Mouse (Mus musculus) lung, postnatal 0 days (tissue): ENCODE measurements around the gene Hivep2. TPM values are rescaled to one million over a fixed set of nuclear protein-coding genes. Genes with fewer than 3 reads are reported as not detected.

Experiments
- ATAC-seq: fragments of 200-750 bp; cut with Nextera tagmentation; 2 replicates; pipeline ENCODE4 v1.8.0; 2017; ENCODE audit warnings: moderate library complexity
- DNase-seq: peaks from one replicate; pipeline ENCODE4 v3.0.0-alpha.2; 2016; ENCODE audit warnings: low spot score
- H3K27ac ChIP-seq: fragments of 300-500 bp; sonication (generic); 2 replicates; pipeline ENCODE4 v1.5.1; 2014; ENCODE audit warnings: antibody characterized with exemption, mild to moderate bottlenecking, low read length, mixed read lengths
- H3K27me3 ChIP-seq: fragments of 300-500 bp; sonication (generic); replicated peaks from 2 replicates; pipeline ENCODE4 v1.6.1; 2014; ENCODE audit warnings: low read length, mixed read lengths; ENCODE audit not compliant: insufficient read depth
- H3K36me3 ChIP-seq: fragments of 300-500 bp; sonication (generic); 2 replicates; pipeline ENCODE4 v1.6.1; 2014; ENCODE audit warnings: low read length, mixed read lengths; ENCODE audit not compliant: insufficient read depth
- H3K4me1 ChIP-seq: fragments of 300-500 bp; sonication (generic); 2 replicates; pipeline ENCODE4 v1.6.1; 2014; ENCODE audit warnings: antibody characterized with exemption, low read depth, low read length, mixed read lengths; ENCODE audit not compliant: insufficient read depth
- H3K4me2 ChIP-seq: fragments of 300-500 bp; sonication (generic); replicated peaks from 2 replicates; pipeline ENCODE4 v1.6.1; 2014; ENCODE audit warnings: low read depth, mild to moderate bottlenecking, low read length, moderate library complexity, mixed read lengths
- H3K4me3 ChIP-seq: fragments of 300-500 bp; sonication (generic); 2 replicates; pipeline ENCODE4 v1.5.1; 2014; ENCODE audit warnings: low read depth, low read length
- H3K9ac ChIP-seq: fragments of 300-500 bp; sonication (generic); replicated peaks from 2 replicates; pipeline ENCODE4 v1.6.1; 2014; ENCODE audit warnings: low read depth, mild to moderate bottlenecking
- H3K9me3 ChIP-seq: fragments of 300-500 bp; sonication (generic); 2 replicates; pipeline ENCODE4 v1.6.1; 2016; ENCODE audit warnings: low read length, mixed read lengths
- CTCF ChIP-seq: IDR thresholded peaks from 2 replicates; pipeline ENCODE4 v1.5.1; 2016; ENCODE audit warnings: antibody characterized with exemption, mild to moderate bottlenecking
- EP300 ChIP-seq: IDR thresholded peaks from 2 replicates; pipeline ENCODE4 v1.6.1; 2016; ENCODE audit warnings: antibody characterized with exemption, mild to moderate bottlenecking, control low read depth
- WGBS: fragments of 180-500 bp; shearing (Covaris S2); extraction: QIAGEN DNeasy Blood & Tissue Kit; methylation state at CpG from one replicate; pipeline ENCODE4 v1.1.7; 2014; 5-methylcytosine and 5-hydroxymethylcytosine counted together
- polyA plus RNA-seq: library from polyadenylated mRNA; unstranded; fragments of >200 nt; fragmentation: Nextera tagmentation; extraction: Ambion mirVana; gene quantifications from 2 replicates; pipeline ENCODE4 v1.2.1, GENCODE M21; 2015

Gene Hivep2
- polyA plus RNA-seq: 4.5 and 6.2 TPM in 2 replicates

DNA sequence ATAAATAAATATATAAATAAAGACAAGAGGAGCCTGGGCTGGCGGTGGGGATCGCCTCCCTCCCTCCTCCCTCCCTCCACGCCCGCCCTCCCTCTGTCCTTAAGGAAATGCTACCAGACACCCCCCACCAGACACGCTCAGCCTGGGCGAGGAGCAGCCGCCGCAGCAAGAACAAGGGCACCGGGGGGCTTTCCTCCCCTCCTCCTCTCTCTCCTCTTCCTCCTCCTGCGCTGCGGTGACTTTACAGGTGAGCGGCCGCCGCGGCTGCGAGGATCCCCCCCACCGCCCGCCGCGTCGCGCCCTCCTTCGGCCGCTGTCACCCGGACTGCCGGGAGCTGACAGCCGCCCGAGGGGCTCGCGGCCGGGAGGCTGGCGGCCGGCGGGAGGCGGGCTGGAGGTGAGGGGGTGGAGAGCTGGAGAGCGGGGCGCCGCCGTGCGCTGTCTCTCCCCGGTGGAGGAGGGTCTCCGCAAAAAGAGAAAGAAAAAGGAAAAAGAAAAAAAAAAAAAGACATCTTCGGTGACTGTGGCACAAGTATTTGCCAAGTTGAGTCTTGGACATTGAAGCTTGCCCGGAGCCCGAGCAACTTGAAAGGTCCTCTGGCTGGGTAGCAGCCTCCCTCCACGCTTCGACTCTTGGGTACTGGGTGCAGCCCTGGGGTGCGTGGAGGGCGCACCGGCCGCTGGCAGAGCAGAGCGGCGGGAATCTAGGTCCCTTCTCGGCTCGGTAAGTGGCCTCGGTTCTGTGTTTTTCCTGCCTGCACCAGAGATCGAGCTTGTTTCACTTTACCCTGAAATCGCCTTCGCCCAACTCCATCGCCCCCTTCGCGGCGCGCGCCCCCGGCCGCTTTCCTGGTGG, at the start of gene Hivep2:
Gene Hivep2, plus strand, starts transcription at position 102 of the 856 bp plus-strand sequence.
- under 1% methylated on average over 54 of the region's 67 CpGs for WGBS
- Histone ChIP-seq H3K4me1 (no peaks in the 10 kb centered on the region), H3K9ac (peak within 1 kb of the TSS; percentile 92), H3K27me3 (no peaks in the 10 kb centered on the region), H3K9me3 (no peaks in the 10 kb centered on the region), H3K4me3 (peak within 1 kb of the TSS; percentile 95), H3K36me3 (no peaks in the 10 kb centered on the region), H3K4me2 (peak within 1 kb of the TSS; percentile 95), H3K27ac (peak within 1 kb of the TSS; percentile 99)
- ATAC-seq (peak; percentile 34), DNase-seq (peak; percentile 76)
- TF ChIP-seq CTCF: peak; percentile 28
- TF ChIP-seq EP300: no peak

DNA sequence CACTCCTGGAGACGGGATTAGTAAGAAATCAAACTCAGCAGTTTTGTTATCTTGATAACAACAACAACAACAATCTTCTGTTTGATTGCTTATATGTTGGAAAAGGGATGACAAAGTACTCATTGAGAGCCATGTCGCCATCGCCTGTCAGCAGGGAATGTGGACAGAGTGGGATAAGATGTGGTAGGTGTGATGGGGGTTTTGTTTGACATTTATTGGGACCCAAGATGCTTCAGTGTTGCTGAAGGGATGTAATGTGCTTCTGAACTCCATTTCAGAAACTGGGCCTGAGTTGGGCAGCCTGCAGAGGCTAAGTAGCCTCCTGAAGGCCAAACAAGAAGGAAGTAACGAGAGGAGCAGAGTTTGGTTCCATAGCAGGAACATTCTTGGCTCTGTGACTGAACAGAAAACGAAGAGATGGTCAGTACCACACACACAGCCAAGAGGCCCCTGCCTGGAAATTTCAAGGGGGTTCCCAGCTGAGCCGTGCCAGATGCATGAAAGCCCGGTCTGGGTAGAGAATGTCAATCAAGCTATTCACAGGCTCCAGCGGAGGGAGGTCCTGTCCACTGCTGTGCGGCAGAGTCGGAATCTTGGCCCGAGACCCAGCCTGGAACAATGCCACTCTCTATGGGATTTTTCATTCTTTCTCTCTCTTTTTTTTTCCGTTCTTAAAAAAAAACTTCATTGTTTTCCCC, 49.1 kb upstream of the Hivep2 start:
- Histone ChIP-seq H3K4me1 (no peaks in the 10 kb centered on the region), H3K27ac (no peak overlapping the region), H3K4me3 (no peak overlapping the region), H3K9ac (no peak overlapping the region), H3K4me2 (no peak overlapping the region), H3K27me3 (no peaks in the 10 kb centered on the region), H3K36me3 (no peaks in the 10 kb centered on the region), H3K9me3 (no peaks in the 10 kb centered on the region)
- DNase-seq: peak; percentile 43
- 31% methylated on average over 12 of the region's 12 CpGs for WGBS
- TF ChIP-seq CTCF (no peak), EP300 (no peak)
- peak; percentile 72; the same call in 1 of the 2 replicates for ATAC-seq

DNA sequence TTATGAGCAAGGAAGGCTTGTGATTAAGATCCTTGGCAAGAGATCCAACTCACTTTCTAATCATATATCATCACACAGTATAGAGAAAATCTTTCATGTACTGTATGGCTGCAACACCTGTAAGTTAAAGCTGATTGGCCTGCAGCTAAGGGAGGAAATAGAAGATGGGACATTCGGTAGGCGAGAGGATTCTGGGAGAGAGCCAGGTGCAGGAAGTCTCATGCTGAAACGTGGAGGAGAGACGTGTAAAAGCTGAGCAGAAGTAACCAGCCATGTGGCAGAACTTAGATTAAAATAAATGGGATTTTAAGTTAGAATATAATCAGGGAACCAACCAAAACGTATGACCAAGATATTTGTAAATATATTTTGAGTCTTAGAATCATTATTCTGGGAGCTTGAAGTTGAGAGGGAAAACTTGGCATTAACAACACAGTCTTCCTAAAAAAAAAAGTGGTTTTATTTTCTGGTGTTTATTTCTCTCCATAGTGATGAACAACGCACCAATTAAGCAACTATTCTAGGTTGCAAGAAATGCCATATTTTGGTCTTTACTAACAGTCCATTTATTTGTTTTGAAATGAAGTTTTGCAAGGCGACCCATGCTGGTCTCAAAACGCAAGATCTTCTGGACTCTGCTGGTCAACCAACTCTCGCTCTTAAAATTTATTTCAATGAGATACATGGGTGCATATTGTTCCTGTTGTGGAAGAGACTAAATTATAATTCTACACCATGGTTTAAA, 44.1 kb upstream of the Hivep2 start:
- no peak overlapping the region for H3K9ac ChIP-seq
- TF ChIP-seq EP300: peak; percentile 68
- no peak for TF ChIP-seq CTCF
- no peaks in the 10 kb centered on the region for H3K9me3 ChIP-seq
- H3K27ac ChIP-seq: no peak overlapping the region
- 57% methylated on average over 9 of the region's 9 CpGs for WGBS
- peak; percentile 74 for ATAC-seq
- no peaks in the 10 kb centered on the region for H3K36me3 ChIP-seq
- no peaks in the 10 kb centered on the region for H3K27me3 ChIP-seq
- peak; percentile 82 for DNase-seq
- 0 out of 2 replicates have a peak, but pooled peaks cover 3% of the 10 kb centered on the region for H3K4me1 ChIP-seq
- no peak overlapping the region for H3K4me2 ChIP-seq
- no peak overlapping the region for H3K4me3 ChIP-seq

DNA sequence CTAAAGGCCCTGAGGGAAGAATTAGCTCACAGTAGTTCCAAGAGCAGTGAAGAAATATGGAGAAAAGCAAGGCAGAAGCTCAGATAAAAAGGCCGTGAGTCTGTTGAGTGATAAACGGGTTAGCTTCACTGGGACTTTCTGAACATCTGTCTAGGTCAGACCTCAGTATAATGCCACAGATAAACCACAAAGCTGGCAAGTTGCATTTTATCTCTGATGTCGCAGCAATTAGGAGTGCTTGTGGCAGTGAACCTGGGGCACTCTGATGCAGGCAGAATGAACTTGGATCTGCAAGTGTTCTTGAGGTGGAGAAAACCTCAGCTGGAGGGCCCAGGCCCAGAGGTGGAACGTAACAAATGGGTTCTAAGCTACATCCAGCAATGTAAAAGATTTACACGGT, 36.6 kb upstream of the Hivep2 start:
- DNase-seq (no peak), ATAC-seq (no peak)
- WGBS: 71% methylated on average over 5 of the region's 5 CpGs
- no peak overlapping the region for H3K4me3 ChIP-seq
- no peaks in the 10 kb centered on the region for H3K27me3 ChIP-seq
- 0 out of 2 replicates have a peak, but pooled peaks cover 3% of the 10 kb centered on the region for H3K4me1 ChIP-seq
- no peak for TF ChIP-seq CTCF
- TF ChIP-seq EP300: no peak
- H3K36me3 ChIP-seq: no peaks in the 10 kb centered on the region
- no peaks in the 10 kb centered on the region for H3K9me3 ChIP-seq
- H3K4me2 ChIP-seq: no peak overlapping the region
- H3K27ac ChIP-seq: no peak overlapping the region
- H3K9ac ChIP-seq: no peak overlapping the region

DNA sequence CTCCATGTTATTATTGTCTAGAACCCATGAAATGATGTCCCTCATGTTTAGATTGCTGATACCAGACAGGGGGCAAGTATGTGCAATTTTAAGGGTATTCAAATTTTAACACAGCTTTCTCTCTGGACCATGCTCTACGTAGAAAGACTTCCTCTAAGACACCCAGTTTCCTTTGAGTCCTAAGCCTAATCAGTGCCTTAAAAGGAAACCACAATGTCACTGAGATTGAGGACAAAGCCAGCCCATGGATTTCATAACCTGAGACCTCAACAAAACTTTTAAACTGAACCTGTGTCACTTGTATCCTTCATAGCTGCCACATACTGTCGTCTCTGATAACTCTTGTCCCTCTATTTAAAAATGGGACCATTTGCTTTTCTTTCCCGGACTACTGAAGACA, 33.7 kb upstream of the Hivep2 start:
- H3K27ac ChIP-seq: no peak overlapping the region
- DNase-seq (no peak), ATAC-seq (no peak)
- H3K4me3 ChIP-seq: no peak overlapping the region
- H3K9ac ChIP-seq: no peak overlapping the region
- no peaks in the 10 kb centered on the region for H3K36me3 ChIP-seq
- H3K4me2 ChIP-seq: no peak overlapping the region
- WGBS: 65% methylated on average over 3 of the region's 3 CpGs
- no peak for TF ChIP-seq CTCF
- no peak for TF ChIP-seq EP300
- H3K27me3 ChIP-seq: no peaks in the 10 kb centered on the region
- H3K4me1 ChIP-seq: no peaks in the 10 kb centered on the region
- H3K9me3 ChIP-seq: no peaks in the 10 kb centered on the region

DNA sequence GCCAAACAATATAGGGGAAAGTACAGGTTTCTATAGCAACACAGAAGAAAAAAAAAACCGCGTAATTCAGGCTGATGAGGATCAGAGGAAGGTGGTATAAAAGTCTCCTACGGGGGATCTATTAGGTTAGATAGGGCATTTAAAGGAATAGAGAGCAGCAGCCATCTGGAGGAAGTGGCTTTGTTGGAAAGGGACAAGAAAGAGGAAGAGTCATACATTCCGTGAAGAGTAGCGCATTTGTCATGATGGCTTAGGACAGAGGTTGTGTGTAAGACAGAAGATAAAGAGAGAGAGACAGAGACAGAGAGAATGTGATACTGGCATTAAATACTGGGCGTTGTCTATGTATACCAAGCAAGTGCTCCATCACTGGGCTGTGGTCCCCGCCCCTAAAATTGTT, 32.6 kb upstream of the Hivep2 start:
- no peak overlapping the region for H3K9ac ChIP-seq
- no peak overlapping the region for H3K4me3 ChIP-seq
- DNase-seq (no peak), ATAC-seq (no peak)
- H3K4me2 ChIP-seq: no peak overlapping the region
- H3K27me3 ChIP-seq: no peaks in the 10 kb centered on the region
- 78% methylated on average over 7 of the region's 7 CpGs for WGBS
- no peaks in the 10 kb centered on the region for H3K36me3 ChIP-seq
- no peak for TF ChIP-seq CTCF
- no peak for TF ChIP-seq EP300
- no peak overlapping the region for H3K27ac ChIP-seq
- H3K4me1 ChIP-seq: no peaks in the 10 kb centered on the region
- H3K9me3 ChIP-seq: no peaks in the 10 kb centered on the region
